Mouse (Mus musculus): ENCODE measurements around the gene Usp50. TPM values are rescaled to one million over a fixed set of nuclear protein-coding genes. Genes with fewer than 3 reads are reported as not detected.
A peak's percentile ranks its signal among the peaks of the same experiment; 100 is the strongest.

The Usp50 gene
- total and polyA plus RNA-seq, 3 experiments: 0.37 to 3.2 (median 0.89) TPM

GRCm38 (mm10) chr2:126735339-126736073 lies 47.8 kb downstream of the Usp50 start:
- H3K4me1 ChIP-seq (ENCODE audit: control insufficient read depth in 1 of 2, insufficient read depth in 2 of 2): no peaks in the 10 kb centered on the region
- dilution Hi-C loops (cut with MboI; ENCODE audit: extremely low pct_ligation_motif_present, extremely low pct_unique_long_range_greater_than_20kb, low sequenced_read_pairs): no loop called here
- DNase-seq (ENCODE audit: extremely low read depth): no peak
- H3K4me2 ChIP-seq (ENCODE audit: insufficient read depth, low read depth, poor library complexity, severe bottlenecking): no peak overlapping the region
- H3K27ac ChIP-seq (ENCODE audit: insufficient read depth, low read depth): no peak overlapping the region
- no peak for TF ChIP-seq ZMIZ1 (IDR thresholded peaks at IDR 0.05; ENCODE audit: low read depth, low read length)
- TF ChIP-seq NELFE (IDR thresholded peaks at IDR 0.05; ENCODE audit: low read depth, low read length): no peak
- TF ChIP-seq ETS1 (conservative IDR thresholded peaks at IDR 0.05; ENCODE audit: low read depth, low read length): no peak
- no peak for TF ChIP-seq ZC3H11A (IDR thresholded peaks at IDR 0.05; ENCODE audit: low read depth, low read length)
- no peak for TF ChIP-seq IRF4 (IDR thresholded peaks at IDR 0.05; ENCODE audit: low read depth, low read length)
- TF ChIP-seq SIN3A (IDR thresholded peaks at IDR 0.05; ENCODE audit: low read length): no peak
- TF ChIP-seq KAT2A (IDR thresholded peaks at IDR 0.05; ENCODE audit: insufficient replicate concordance, low read length): no peak
- no peak for TF ChIP-seq ZNF384 (IDR thresholded peaks at IDR 0.05; ENCODE audit: low read depth, low read length)
- no peak for TF ChIP-seq POLR2A (IDR thresholded peaks at IDR 0.05; ENCODE audit: low read depth, low read length)
- no peak for TF ChIP-seq ELF1 (IDR thresholded peaks at IDR 0.05; ENCODE audit: low read depth, low read length)
- TF ChIP-seq CTCF (conservative IDR thresholded peaks at IDR 0.05 in 1 of 2, IDR thresholded peaks at IDR 0.05 in 1 of 2; ENCODE audit: low read depth in 2 of 2, low read length in 2 of 2): no peak
- TF ChIP-seq HCFC1 (IDR thresholded peaks at IDR 0.05; ENCODE audit: low read depth, low read length): no peak
- TF ChIP-seq CHD2 (IDR thresholded peaks at IDR 0.05; ENCODE audit: low read length): no peak
- TF ChIP-seq SMC3 (IDR thresholded peaks at IDR 0.05; ENCODE audit: low read depth, low read length): no peak
- TF ChIP-seq MXI1 (IDR thresholded peaks at IDR 0.05; ENCODE audit: low read depth, low read length): no peak
- peaks cover 34 to 81% of the 10 kb centered on the region in 2 experiments for H3K36me3 ChIP-seq (replicated peaks in 1 of 2; ENCODE audit: control insufficient read depth in 1 of 2, insufficient read depth in 1 of 2, low read length in 1 of 2)
- no peak overlapping the region for H3K9ac ChIP-seq (ENCODE audit: insufficient read depth, low read depth)
- H3K79me2 ChIP-seq (replicated peaks; ENCODE audit: control insufficient read depth, extremely low read depth, insufficient read depth, poor library complexity, severe bottlenecking): no peaks in the 10 kb centered on the region
- H3K4me3 ChIP-seq (replicated peaks in 1 of 3; ENCODE audit: low read depth in 2 of 3, low read length in 2 of 3, poor library complexity in 1 of 3): no peak overlapping the region
- no peaks in the 10 kb centered on the region for H3K27me3 ChIP-seq (replicated peaks)
- in situ Hi-C loops (cut with MboI; ENCODE audit: low pct_ligation_motif_present, low pct_unique_long_range_greater_than_20kb, low sequenced_read_pairs): no loop called here
- no peaks in the 10 kb centered on the region for H3K9me3 ChIP-seq (replicated peaks; ENCODE audit: low read length)

- Histone ChIP-seq H3K4me2 (ENCODE audit: insufficient read depth, low read depth, poor library complexity, severe bottlenecking) (no peak overlapping the region), H3K36me3 (replicated peaks in 1 of 2; ENCODE audit: control insufficient read depth in 1 of 2, insufficient read depth in 1 of 2, low read length in 1 of 2) (peaks cover 34 to 86% of the 10 kb centered on the region in 2 experiments), H3K27ac (ENCODE audit: insufficient read depth, low read depth) (no peak overlapping the region), H3K9me3 (replicated peaks; ENCODE audit: low read length) (no peaks in the 10 kb centered on the region), H3K4me3 (replicated peaks in 1 of 3; ENCODE audit: low read depth in 2 of 3, low read length in 2 of 3, poor library complexity in 1 of 3) (no peak overlapping the region), H3K9ac (ENCODE audit: insufficient read depth, low read depth) (no peak overlapping the region), H3K27me3 (replicated peaks) (no peaks in the 10 kb centered on the region), H3K4me1 (ENCODE audit: control insufficient read depth in 1 of 2, insufficient read depth in 2 of 2) (no peaks in the 10 kb centered on the region), H3K79me2 (replicated peaks; ENCODE audit: control insufficient read depth, extremely low read depth, insufficient read depth, poor library complexity, severe bottlenecking) (no peaks in the 10 kb centered on the region)
- dilution Hi-C loops (cut with MboI; ENCODE audit: extremely low pct_ligation_motif_present, extremely low pct_unique_long_range_greater_than_20kb, low sequenced_read_pairs) (no loop called here), in situ Hi-C loops (cut with MboI; ENCODE audit: low pct_ligation_motif_present, low pct_unique_long_range_greater_than_20kb, low sequenced_read_pairs) (no loop called here)
- no peak for DNase-seq (ENCODE audit: extremely low read depth)
- no peak for TF ChIP-seq NRF1 (IDR thresholded peaks at IDR 0.05; ENCODE audit: low read depth, low read length)
- no peak for TF ChIP-seq CHD2 (IDR thresholded peaks at IDR 0.05; ENCODE audit: low read length)
- TF ChIP-seq USF2 (conservative IDR thresholded peaks at IDR 0.05; ENCODE audit: low read depth, low read length): no peak
- no peak for TF ChIP-seq POLR2AphosphoS2 (IDR thresholded peaks at IDR 0.05; ENCODE audit: low read depth, low read length)
- no peak for TF ChIP-seq SIN3A (IDR thresholded peaks at IDR 0.05; ENCODE audit: low read length)
- no peak for TF ChIP-seq NELFE (IDR thresholded peaks at IDR 0.05; ENCODE audit: low read depth, low read length)
- no peak for TF ChIP-seq POLR2A (IDR thresholded peaks at IDR 0.05; ENCODE audit: low read depth, low read length)
- TF ChIP-seq MAFK (IDR thresholded peaks at IDR 0.05; ENCODE audit: insufficient replicate concordance, low read length): peak; percentile 69
Observed at GRCm38 (mm10) chr2:126730502-126730901, 52.8 kb downstream of the Usp50 start.
